Mouse (Mus musculus) bone marrow macrophage, adult 2 months (primary cell): ENCODE results near the gene Pole4.

Source experiments
- CTCF ChIP-seq: IDR thresholded peaks from 2 replicates; pipeline ENCODE4 v1.5.1; 2012; ENCODE audit warnings: low read depth, mild to moderate bottlenecking, low read length, moderate library complexity
- POLR2A ChIP-seq: IDR thresholded peaks from 2 replicates; pipeline ENCODE4 v1.6.1; 2012; ENCODE audit warnings: mild to moderate bottlenecking, low read depth, low read length, borderline replicate concordance

DNA sequence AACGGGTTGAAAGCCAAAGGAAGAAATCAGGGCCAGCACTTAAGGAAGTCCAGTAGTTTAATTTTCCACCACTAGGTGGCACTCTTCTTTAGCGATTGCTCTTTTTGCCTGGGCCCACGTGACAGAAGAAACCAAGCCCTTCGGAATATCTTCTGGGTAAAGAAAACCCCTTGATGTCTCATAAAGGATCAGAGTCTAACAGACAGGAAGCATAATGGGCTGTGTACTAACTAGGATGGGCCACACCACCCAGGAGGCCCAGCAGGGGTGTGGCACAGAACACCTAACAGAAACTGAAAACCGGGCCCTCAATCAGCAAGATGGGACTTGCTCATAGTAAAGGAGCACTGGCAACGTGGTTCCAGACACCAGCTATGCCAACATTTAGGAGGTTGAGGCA is 35.1 kb upstream of the Pole4 start:
- no peak for TF ChIP-seq CTCF
- TF ChIP-seq POLR2A: no peak
